Mouse (Mus musculus): ENCODE results near the gene Olfr1054. TPM values are rescaled to one million over a fixed set of nuclear protein-coding genes. Genes with fewer than 3 reads are reported as not detected.

The Olfr1054 gene
- total RNA-seq (2023): not detected

DNA sequence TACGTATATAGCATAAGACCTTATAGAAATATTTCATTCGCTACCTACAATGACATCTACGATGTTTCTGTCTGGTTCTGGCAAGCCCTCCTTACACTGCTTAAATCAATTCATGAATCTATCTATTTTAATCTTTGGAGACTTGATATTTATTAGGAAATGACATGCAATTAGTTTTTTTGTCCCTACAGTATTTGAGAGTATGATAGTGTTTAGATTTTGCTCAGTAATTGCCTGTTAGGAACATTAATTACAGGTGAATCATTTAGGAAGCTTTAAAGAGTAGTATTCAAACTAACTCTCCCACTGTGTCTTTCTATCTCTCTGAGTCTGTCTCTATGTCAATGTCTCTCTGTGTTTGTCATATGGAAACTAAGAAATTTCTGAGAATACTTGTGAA lies at the start of gene Olfr1054:
Gene Olfr1054, minus strand, starts transcription at position 101 of the 400 bp plus-strand sequence.

GRCm38 (mm10) chr2:86378293-86378692 lies 43.1 kb upstream of the Olfr1054 start, which contains the start of gene Olfr1057:
Gene Olfr1057, minus strand, starts transcription at chr2:86378393.

DNA sequence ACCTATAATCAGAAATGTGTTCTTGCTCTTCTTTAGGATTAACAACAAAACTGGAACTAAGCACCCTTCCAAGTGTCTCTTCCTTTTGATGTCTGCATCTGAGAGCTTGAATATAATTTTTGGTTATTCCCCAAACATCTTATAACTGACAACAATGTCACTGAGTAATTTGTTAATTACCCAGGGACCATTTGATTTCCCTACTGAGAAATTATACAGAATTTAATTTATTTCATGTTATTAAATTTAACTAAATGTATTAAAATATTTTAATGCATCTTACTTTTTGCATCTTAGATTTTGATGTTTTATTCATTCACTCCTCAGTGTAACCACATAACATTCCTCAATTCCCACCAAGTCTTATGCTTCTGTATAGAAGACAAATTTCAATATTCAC lies 27.1 kb upstream of the Olfr1054 start, which contains the start of gene Olfr1056:
Gene Olfr1056, minus strand, starts transcription at position 101 of the 400 bp plus-strand sequence.

DNA sequence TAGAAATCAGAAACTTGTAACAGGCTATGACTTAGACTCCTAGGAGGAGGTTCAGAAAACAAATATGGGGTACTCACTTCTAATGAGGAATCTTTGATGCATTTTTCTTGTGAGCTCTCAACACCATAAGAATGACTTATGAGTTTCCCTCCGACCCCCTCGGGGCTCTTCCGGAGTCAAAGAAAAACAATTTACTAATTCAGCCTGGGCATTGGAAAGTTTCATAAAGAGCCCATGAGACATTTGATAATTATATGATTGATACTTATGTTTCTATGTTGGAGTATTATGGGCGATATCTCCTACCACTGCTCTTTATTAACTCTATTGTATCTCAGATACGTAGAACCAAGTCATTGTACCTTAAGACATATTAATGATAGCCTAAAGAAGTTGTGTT lies 15.0 kb upstream of the Olfr1054 start, which contains the start of gene Olfr1055:
Gene Olfr1055, minus strand, starts transcription at position 101 of the 400 bp plus-strand sequence.

DNA sequence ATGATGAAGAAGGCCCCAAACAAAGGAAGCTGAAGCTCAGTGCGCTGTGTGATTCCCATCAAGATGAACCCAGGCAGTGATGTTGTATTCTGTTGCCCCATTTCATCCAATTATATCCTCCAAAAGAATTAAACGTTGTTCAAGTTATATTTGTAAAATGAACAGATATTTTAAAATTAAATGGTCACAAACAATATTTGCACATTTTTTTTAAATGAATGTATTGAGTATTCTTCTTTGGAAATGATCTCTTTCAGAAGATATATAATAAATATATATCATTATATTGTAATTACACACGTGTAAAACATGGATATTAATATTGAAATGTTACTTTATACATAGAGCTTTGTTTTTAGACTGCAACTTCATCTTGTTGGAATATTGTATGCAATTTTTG lies 20.0 kb downstream of the Olfr1054 start, which contains the start of gene Olfr1053:
Gene Olfr1053, minus strand, starts transcription at position 101 of the 400 bp plus-strand sequence.

GRCm38 (mm10) chr2:86292155-86292554 lies 43.1 kb downstream of the Olfr1054 start, which contains the start of gene Olfr1052:
Gene Olfr1052, plus strand, starts transcription at chr2:86292455.

Other genes with a start within 250 kb of the Olfr1054 start
- gene Olfr1037, start 248.0 kb downstream of the Olfr1054 start, total RNA-seq (2023): not detected
- not detected for gene Olfr1039, start 199.5 kb downstream of the Olfr1054 start, total RNA-seq (2023)
- not detected for gene Olfr1040, start 188.7 kb downstream of the Olfr1054 start, total RNA-seq (2023)
- not detected for gene Olfr1042, start 173.6 kb downstream of the Olfr1054 start, total RNA-seq (2023)
- not detected for gene Olfr1043, start 167.9 kb downstream of the Olfr1054 start, total RNA-seq (2023)
- gene Olfr1044, start 157.6 kb downstream of the Olfr1054 start, total RNA-seq (2023): not detected
- not detected for gene Olfr52, start 149.8 kb downstream of the Olfr1054 start, total RNA-seq (2023)
- not detected for gene Olfr1045, start 132.4 kb downstream of the Olfr1054 start, total RNA-seq (2023)
- not detected for gene Olfr1046, start 116.1 kb downstream of the Olfr1054 start, total RNA-seq (2023)
- not detected for gene Olfr1047, start 104.0 kb downstream of the Olfr1054 start, total RNA-seq (2023)
- gene Olfr1048, start 95.1 kb downstream of the Olfr1054 start, total RNA-seq (2023): not detected
- gene Olfr1049, start 77.1 kb downstream of the Olfr1054 start, total RNA-seq (2023): not detected
- not detected for gene Olfr1051, start 56.3 kb downstream of the Olfr1054 start, total RNA-seq (2023)
- not detected for gene Olfr1052, start 43.0 kb downstream of the Olfr1054 start, total RNA-seq (2023)
- not detected for gene Olfr1053, start 20.1 kb downstream of the Olfr1054 start, total RNA-seq (2023)
- not detected for gene Olfr1055, start 14.9 kb upstream of the Olfr1054 start, total RNA-seq (2023)
- gene Olfr1056, start 27.0 kb upstream of the Olfr1054 start, total RNA-seq (2023): not detected
- not detected for gene Olfr1057, start 43.0 kb upstream of the Olfr1054 start, total RNA-seq (2023)
- not detected for gene Olfr1058, start 53.1 kb upstream of the Olfr1054 start, total RNA-seq (2023)
- not detected for gene Olfr1061, start 78.6 kb upstream of the Olfr1054 start, total RNA-seq (2023)
- not detected for gene Olfr1062, start 91.3 kb upstream of the Olfr1054 start, total RNA-seq (2023)
- gene Olfr1065, start 115.2 kb upstream of the Olfr1054 start, total RNA-seq (2023): not detected
- not detected for gene Olfr1066, start 120.8 kb upstream of the Olfr1054 start, total RNA-seq (2023)
- not detected for gene Olfr228, start 152.0 kb upstream of the Olfr1054 start, total RNA-seq (2023)
- gene Olfr1076, start 173.0 kb upstream of the Olfr1054 start, total RNA-seq (2023): not detected
- gene Olfr1079, start 207.0 kb upstream of the Olfr1054 start, total RNA-seq (2023): not detected
- gene Olfr1080, start 222.8 kb upstream of the Olfr1054 start, total RNA-seq (2023): not detected